Mouse (Mus musculus) kidney, embryonic 15.5 days (tissue): ENCODE data around the gene Ctdspl2. TPM values are rescaled to one million over a fixed set of nuclear protein-coding genes. Genes with fewer than 3 reads are reported as not detected.

Experiments
- microRNA-seq: library from miRNA; unstranded; fragments of <30 nt; microRNA quantifications from one replicate; pipeline ENCODE4, GENCODE M21; 2016
- polyA plus RNA-seq: library from polyadenylated mRNA; unstranded; fragments of >200 nt; fragmentation: Nextera tagmentation; extraction: Ambion mirVana; gene quantifications from 2 replicates; pipeline ENCODE4 v1.2.1, GENCODE M21; 2015

The Ctdspl2 gene
- polyA plus RNA-seq, 1 experiment from 2014 or later = 54.0 TPM

Small RNA genes within 50 kb of the gene (microRNA-seq; reads per million reads assigned to microRNA genes)
- not detected for gene Gm47314

Other genes starting within 250 kb of the Ctdspl2 start
- 1.8 and 2.4 TPM in 2 replicates for gene Frmd5, start 148.9 kb upstream of the Ctdspl2 start, polyA plus RNA-seq
- 20.0 and 23.3 TPM in 2 replicates for gene Casc4, start 89.0 kb upstream of the Ctdspl2 start, polyA plus RNA-seq
- 0.30 and 0.36 TPM in 2 replicates for gene Mageb3, start 91 bp downstream of the Ctdspl2 start, polyA plus RNA-seq
- 12.1 and 12.5 TPM in 2 replicates for gene Eif3j1, start 72.5 kb downstream of the Ctdspl2 start, polyA plus RNA-seq
- 9.1 and 9.8 TPM in 2 replicates for gene Spg11, start 162.4 kb downstream of the Ctdspl2 start, polyA plus RNA-seq
- gene B2m, start 191.7 kb downstream of the Ctdspl2 start, polyA plus RNA-seq = 234 and 241 TPM in 2 replicates
- 0.09 TPM in 1 of 2 replicates, not detected in the other for gene Trim69, start 204.7 kb downstream of the Ctdspl2 start, polyA plus RNA-seq
- gene Patl2, start 230.2 kb downstream of the Ctdspl2 start, polyA plus RNA-seq = 0.06 TPM in 1 of 2 replicates, not detected in the other
- gene Terb2, start 230.3 kb downstream of the Ctdspl2 start, polyA plus RNA-seq = not detected in 2 replicates